Mouse (Mus musculus) heart, embryonic 10.5 days (tissue): ENCODE measurements around the gene Ak8. TPM values are rescaled to one million over a fixed set of nuclear protein-coding genes. Genes with fewer than 3 reads are reported as not detected.
A peak's percentile ranks its signal among the peaks of the same experiment; 100 is the strongest.

Source experiments
- DNase-seq: peaks from one replicate; pipeline ENCODE4 v3.0.0-alpha.2; 2017; ENCODE audit warnings: low spot score
- H3K27ac ChIP-seq: fragments of 300-500 bp; sonication (generic); 2 replicates; pipeline ENCODE4 v1.5.1; 2016; ENCODE audit warnings: mild to moderate bottlenecking
- H3K27me3 ChIP-seq: fragments of 300-500 bp; sonication (generic); 2 replicates; pipeline ENCODE4 v1.6.1; 2016; ENCODE audit warnings: mild to moderate bottlenecking; ENCODE audit not compliant: poor library complexity, insufficient read depth, severe bottlenecking
- H3K36me3 ChIP-seq: fragments of 300-500 bp; sonication (generic); 2 replicates; pipeline ENCODE4 v1.6.1; 2016; ENCODE audit warnings: mild to moderate bottlenecking, moderate library complexity
- H3K4me1 ChIP-seq: fragments of 300-500 bp; sonication (generic); 2 replicates; pipeline ENCODE4 v1.6.1; 2016; ENCODE audit warnings: mild to moderate bottlenecking
- H3K4me3 ChIP-seq: fragments of 300-500 bp; sonication (generic); 2 replicates; pipeline ENCODE4 v1.5.1; 2016; ENCODE audit warnings: mild to moderate bottlenecking, moderate library complexity
- H3K9me3 ChIP-seq: fragments of 300-500 bp; sonication (generic); 2 replicates; pipeline ENCODE4 v1.6.1; 2016; ENCODE audit warnings: mild to moderate bottlenecking, moderate library complexity
- WGBS: fragments of 180-500 bp; shearing (Covaris S2); methylation state at CpG from one replicate; pipeline ENCODE4 v1.1.7; 2016; 5-methylcytosine and 5-hydroxymethylcytosine counted together
- polyA plus RNA-seq: library from polyadenylated mRNA; unstranded; fragments of >200 nt; fragmentation: Nextera tagmentation; extraction: Ambion mirVana; gene quantifications from 2 replicates; pipeline ENCODE4 v1.2.1, GENCODE M21; 2016

Ak8 gene
- polyA plus RNA-seq, 1 experiment from 2014 or later = 1.1 TPM

DNA sequence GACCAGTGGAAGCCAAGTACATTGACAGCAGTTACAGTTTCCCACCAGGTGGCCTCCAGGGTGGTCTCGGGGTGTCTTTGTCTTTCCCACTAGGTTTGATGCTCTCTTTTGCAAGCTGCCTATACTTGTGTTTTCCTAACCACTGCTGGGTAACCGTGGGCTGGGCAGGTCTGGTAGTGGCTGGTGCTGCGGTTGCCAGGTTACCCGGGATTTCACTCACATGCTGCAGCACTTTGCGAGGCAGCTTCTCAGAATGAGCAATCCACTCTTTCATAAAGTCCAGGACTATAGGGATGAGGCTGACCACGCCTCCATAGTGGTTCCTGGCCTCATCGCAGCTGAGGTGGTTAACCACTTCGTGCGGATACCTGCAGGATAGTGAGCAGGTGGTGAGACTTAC is 7.3 kb upstream of the Ak8 start:
- Histone ChIP-seq H3K4me3 (no peak overlapping the region), H3K36me3 (peaks cover 4% of the 10 kb centered on the region), H3K27me3 (peaks cover 6% of the 10 kb centered on the region), H3K9me3 (no peaks in the 10 kb centered on the region), H3K27ac (no peak overlapping the region), H3K4me1 (no peaks in the 10 kb centered on the region; the same call in 1 of the 2 replicates)
- 77% methylated on average over 9 of the region's 9 CpGs for WGBS
- DNase-seq = no peak

DNA sequence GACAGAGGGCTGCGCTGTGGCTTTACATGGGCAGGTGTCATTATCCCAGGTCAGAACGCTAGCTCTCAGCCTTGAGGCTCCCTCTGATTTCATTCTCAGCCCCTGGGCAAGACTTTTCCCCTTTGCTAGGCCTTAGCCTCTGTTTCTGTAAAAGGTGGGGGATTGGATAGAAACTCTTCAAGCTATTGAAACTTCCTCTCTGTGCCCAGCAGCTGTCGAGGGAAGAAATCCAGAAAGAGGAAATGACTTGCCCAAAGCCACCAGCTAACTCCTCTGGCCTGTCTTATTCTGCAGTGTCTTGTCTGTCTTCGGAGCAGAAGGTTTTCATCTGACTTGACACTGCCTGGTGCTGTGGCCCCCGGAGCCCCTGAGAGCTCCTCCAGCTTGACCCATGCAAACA is 1.4 kb upstream of the Ak8 start:
- H3K36me3 ChIP-seq = no peaks in the 10 kb centered on the region
- 71% methylated on average over 5 of the region's 5 CpGs for WGBS
- 0 out of 2 replicates have a peak overlapping the region, but pooled peaks have one; percentile 79 for H3K4me3 ChIP-seq
- peaks cover 14% of the 10 kb centered on the region for H3K27me3 ChIP-seq
- H3K9me3 ChIP-seq = no peaks in the 10 kb centered on the region
- H3K27ac ChIP-seq = no peak overlapping the region
- H3K4me1 ChIP-seq = peaks cover 22% of the 10 kb centered on the region
- no peak for DNase-seq

DNA sequence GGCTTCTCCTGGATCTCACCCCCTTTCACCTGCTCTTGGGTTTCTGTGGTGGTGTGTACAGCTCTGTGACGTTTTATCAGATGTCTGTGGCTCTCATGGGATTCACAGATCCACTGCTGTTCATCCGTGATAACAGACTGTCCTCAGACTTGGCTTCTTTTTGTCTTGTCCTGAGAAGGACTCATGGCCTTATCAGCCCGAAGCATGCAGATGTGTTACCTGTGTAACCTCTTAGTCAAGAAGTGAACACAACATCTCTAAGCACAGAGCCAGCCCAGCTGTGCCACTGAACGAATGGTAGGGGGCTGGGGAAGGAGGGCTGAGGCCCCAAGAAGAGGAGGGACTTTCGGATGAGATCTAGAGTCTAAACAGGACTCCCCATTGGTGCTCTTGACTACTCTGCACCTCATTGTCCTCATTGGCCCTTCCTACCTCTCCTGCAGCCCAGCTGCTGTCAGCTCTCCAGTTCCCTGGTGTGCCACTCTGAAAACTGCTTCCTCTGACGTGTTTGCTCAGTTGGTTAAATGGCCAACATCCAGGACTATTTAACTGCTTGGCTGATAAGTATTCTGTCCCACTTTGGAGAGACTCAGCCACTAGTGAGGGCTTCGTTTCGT is 1.8 kb downstream of the Ak8 start:
- no peaks in the 10 kb centered on the region for H3K9me3 ChIP-seq

DNA sequence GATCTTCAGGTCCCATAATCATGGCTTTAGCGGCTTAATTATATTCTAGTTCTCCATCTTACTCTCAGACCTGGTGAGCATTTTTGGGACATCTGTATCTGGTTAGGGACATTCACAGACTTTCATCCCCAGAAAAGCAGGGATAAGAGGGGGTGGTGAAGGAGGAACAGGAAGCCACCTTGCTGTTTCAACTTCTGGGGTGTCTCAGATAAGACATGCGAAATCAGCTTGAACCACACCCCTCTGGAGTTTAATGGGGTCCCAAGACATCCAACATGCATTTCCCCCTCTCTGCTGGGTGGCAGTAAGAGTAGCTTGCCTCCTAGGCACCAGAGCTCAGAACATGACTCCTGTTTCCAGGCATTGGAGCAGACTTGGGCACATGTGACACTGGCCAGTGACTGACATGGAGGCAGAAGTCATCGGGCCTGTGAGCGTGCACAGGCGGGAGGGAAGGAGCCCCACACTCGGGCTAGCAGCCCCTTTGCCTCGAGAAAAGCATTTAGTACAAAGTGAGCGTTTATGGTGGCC is 6.2 kb downstream of the Ak8 start:
- no peak for DNase-seq
- 65% methylated on average over 8 of the region's 8 CpGs for WGBS
- H3K36me3 ChIP-seq = no peaks in the 10 kb centered on the region
- peaks cover 13% of the 10 kb centered on the region; the same call in 1 of the 2 replicates for H3K27me3 ChIP-seq
- H3K9me3 ChIP-seq = no peaks in the 10 kb centered on the region
- no peak overlapping the region for H3K27ac ChIP-seq
- no peak overlapping the region for H3K4me3 ChIP-seq
- H3K4me1 ChIP-seq = peaks cover 4% of the 10 kb centered on the region; the same call in 1 of the 2 replicates

More for the DNA sequence above, 1.8 kb downstream of the Ak8 start:
- Histone ChIP-seq H3K36me3 (no peaks in the 10 kb centered on the region), H3K27me3 (peaks cover 16% of the 10 kb centered on the region; the same call in 1 of the 2 replicates), H3K4me1 (peaks cover 26% of the 10 kb centered on the region), H3K4me3 (no peak overlapping the region), H3K27ac (no peak overlapping the region)
- peak; percentile 92 for DNase-seq
- WGBS = 62% methylated on average over 8 of the region's 8 CpGs

DNA sequence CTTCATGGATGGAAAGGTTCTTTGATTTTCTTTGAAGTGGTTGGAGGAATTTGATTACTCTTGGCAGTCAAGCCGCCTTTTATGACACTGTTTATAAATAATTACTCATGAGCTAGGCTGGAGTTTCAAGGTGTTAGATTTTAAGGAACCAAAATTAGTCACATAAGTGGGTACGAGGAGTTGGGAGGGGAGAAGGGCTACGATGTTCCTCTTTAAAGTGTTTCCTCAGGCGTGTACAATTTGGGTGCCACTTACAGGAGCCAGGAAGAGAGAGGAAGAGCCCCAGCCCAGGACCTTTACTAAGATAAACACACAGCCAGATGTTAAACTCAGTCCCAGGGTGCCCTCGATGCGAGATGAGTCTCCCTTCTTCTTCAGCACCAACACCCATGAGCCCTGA is 6.8 kb downstream of the Ak8 start:
- Histone ChIP-seq H3K9me3 (no peaks in the 10 kb centered on the region), H3K4me3 (no peak overlapping the region), H3K4me1 (peaks cover 4% of the 10 kb centered on the region; the same call in 1 of the 2 replicates), H3K27ac (no peak overlapping the region), H3K36me3 (no peaks in the 10 kb centered on the region), H3K27me3 (peaks cover 13% of the 10 kb centered on the region; the same call in 1 of the 2 replicates)
- no peak for DNase-seq
- 69% methylated on average over 6 of the region's 6 CpGs for WGBS

DNA sequence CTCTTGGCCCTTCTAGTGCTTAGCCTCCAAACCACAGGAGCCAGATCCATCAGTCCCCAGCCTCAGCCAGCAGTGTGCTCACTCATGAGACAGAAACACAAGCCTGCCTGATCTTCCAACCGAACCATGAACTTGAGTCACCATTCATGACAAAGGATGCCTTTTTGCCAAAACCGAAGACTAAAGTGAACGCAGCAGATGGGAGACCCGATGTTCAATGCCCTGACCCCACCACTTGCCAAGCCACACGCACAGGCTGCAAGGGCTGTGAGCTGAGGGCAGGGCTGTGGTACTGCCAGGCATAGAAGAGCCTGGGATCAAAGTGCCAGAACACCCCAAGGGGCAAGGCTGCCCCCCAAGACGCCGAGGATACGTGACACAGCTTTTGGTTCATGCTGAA is 13.1 kb downstream of the Ak8 start:
- Histone ChIP-seq H3K4me3 (no peak overlapping the region), H3K27me3 (peaks cover 23% of the 10 kb centered on the region), H3K36me3 (no peaks in the 10 kb centered on the region), H3K9me3 (no peaks in the 10 kb centered on the region), H3K27ac (peak overlapping the region; percentile 44; the same call in 1 of the 2 replicates), H3K4me1 (peaks cover 6% of the 10 kb centered on the region)
- 83% methylated on average over 8 of the region's 8 CpGs for WGBS
- DNase-seq = no peak

DNA sequence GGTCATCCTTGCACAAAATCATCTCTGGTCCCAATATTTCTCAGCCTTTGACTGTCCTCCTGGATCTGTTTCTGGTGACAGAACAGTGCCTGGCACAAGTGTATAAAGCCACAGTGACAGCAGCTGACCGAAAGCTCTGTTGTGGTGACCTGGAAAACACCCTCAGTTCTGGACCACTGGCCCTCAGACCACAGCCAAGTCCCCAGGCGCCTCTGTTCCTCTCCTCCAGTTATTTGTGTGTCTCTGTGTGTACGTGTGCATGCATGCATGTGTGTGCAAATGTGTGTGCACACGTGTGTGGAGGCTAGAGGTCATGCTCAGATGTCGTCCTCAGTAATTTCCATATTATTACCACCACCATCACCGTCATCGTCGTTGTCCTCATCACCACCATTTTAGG is 22.5 kb downstream of the Ak8 start:
- WGBS = 86% methylated on average over 8 of the region's 8 CpGs
- DNase-seq = no peak
- Histone ChIP-seq H3K27ac (no peak overlapping the region), H3K27me3 (peaks cover 27% of the 10 kb centered on the region; the same call in 1 of the 2 replicates), H3K36me3 (no peaks in the 10 kb centered on the region), H3K9me3 (no peaks in the 10 kb centered on the region), H3K4me3 (no peak overlapping the region), H3K4me1 (peaks cover 6% of the 10 kb centered on the region)

DNA sequence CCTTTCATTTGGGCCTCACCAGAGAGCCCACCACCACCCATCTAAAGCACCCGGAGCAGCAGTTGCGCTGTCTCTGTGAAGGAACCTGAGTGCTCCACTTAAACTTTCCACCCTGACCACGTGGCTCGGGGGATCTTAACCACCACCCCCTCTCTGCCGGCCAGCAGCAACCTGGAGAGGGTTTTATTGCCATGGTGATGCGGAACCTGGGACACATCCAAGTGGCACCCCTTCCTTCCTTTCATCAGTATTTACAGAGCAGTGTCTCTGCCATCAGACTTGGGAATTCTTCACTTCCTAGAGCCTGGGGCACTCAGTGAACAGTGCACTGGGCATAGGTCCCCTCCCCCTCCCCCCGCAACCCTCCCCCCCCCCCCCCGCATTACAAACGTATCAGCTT is 23.9 kb downstream of the Ak8 start:
- Histone ChIP-seq H3K9me3 (no peaks in the 10 kb centered on the region), H3K4me3 (no peak overlapping the region), H3K27me3 (peaks cover 40% of the 10 kb centered on the region; the same call in 1 of the 2 replicates), H3K4me1 (peaks cover 12% of the 10 kb centered on the region), H3K36me3 (no peaks in the 10 kb centered on the region), H3K27ac (no peak overlapping the region)
- no peak for DNase-seq
- WGBS = 56% methylated on average over 9 of the region's 9 CpGs

DNA sequence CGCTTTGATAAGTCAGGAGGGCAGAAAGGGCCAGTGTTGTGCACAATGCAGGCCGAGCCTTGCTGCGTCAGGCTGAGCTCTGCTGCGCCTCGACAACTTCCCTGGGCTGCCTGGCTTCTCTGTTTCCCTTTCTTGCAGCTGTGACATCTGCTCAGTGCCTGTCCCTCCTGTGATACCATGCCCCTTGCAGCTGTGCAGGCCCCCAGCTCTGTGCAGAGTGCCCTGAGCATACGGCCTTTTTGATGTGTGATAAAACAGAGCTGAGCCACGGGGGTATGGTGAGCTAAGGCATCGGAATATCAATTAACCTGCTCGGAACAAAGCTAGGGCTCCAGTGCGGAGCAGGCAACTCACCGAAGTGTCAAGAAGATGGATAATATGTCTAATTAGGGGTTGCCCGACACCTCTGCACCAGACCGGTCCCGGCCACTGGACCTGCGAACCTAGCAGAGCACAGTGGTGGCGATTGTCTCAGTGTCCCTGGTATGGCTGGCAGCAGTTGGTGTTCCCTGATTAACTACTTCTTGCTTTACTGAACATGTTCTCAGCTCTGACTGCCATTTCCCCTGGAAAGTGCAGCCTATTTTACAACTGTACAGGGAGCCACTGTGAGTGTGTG is 27.9 kb downstream of the Ak8 start:
- Histone ChIP-seq H3K4me3 (no peak overlapping the region), H3K36me3 (no peaks in the 10 kb centered on the region), H3K27me3 (peaks cover 32% of the 10 kb centered on the region; the same call in 1 of the 2 replicates), H3K4me1 (peaks cover 12% of the 10 kb centered on the region), H3K9me3 (no peaks in the 10 kb centered on the region), H3K27ac (peak overlapping the region; percentile 52; the same call in 1 of the 2 replicates)
- WGBS = 35% methylated on average over 16 of the region's 16 CpGs
- DNase-seq = no peak

DNA sequence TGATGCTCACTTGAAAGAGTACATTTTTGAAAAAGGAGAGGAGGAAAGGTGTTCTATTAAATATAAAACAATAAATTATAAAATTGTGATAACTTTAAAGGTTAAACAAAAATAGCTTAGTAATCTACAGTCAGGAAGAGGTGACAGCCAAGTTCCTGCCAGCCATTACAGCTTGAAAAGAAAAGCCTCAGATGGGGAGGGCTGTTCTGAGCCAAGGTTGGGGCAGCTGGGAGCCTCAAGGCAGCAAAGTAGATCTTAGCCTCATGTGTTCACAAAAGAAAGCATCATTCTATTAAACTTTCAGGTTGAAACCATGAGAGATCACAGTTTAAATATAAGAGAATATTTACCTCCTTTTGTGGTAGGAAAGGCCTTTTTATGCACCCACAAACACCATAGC is 30.7 kb downstream of the Ak8 start:
- Histone ChIP-seq H3K27me3 (peaks cover 46% of the 10 kb centered on the region; the same call in 1 of the 2 replicates), H3K4me3 (no peak overlapping the region), H3K36me3 (no peaks in the 10 kb centered on the region), H3K4me1 (peaks cover 8% of the 10 kb centered on the region), H3K27ac (no peak overlapping the region), H3K9me3 (no peaks in the 10 kb centered on the region)
- DNase-seq = no peak

DNA sequence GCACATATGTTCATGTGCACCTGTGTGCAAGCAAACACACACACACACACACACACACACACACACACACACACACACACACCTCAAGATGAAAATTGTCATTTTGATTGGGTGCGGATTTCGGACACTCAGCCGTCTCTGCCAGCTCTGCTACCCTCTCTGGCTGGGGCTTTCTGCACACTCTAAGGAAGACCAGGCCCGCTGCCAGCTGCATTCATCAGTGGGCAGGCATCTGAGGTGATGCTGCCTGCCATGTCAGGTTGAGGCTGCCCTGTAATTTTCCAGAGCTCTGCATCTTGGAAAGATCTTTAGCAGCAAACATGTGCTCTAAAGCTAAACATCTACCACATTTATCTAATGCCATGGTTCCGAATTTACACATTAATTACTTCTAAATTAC is 37.1 kb downstream of the Ak8 start:
- 87% methylated on average over 5 of the region's 5 CpGs for WGBS
- Histone ChIP-seq H3K4me1 (no peaks in the 10 kb centered on the region), H3K36me3 (no peaks in the 10 kb centered on the region)

DNA sequence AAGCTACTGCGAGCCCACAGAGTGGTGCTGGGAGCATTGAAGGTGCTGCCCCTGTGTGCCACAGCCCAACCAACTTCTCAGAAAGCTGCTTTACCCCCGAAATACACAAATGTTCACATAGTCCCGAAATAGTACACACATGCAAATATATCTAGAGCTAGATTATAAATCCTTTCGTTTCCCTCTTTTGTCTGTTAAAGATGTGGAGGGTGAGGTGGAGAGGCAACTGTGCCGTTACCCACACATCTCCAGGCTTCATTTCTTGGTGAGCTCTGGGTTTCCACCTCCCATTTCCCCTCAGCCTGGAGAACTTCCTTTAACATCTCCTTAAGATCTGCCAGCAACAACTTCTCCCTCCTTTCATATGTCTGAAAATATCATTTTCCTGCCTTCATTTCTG is 40.2 kb downstream of the Ak8 start:
- H3K36me3 ChIP-seq = no peaks in the 10 kb centered on the region
- DNase-seq = no peak
- no peak overlapping the region for H3K27ac ChIP-seq
- no peaks in the 10 kb centered on the region for H3K4me1 ChIP-seq
- WGBS = 81% methylated on average over 5 of the region's 5 CpGs
- H3K4me3 ChIP-seq = no peak overlapping the region
- H3K27me3 ChIP-seq = peaks cover 38% of the 10 kb centered on the region
- H3K9me3 ChIP-seq = no peaks in the 10 kb centered on the region

More for the DNA sequence above, 37.1 kb downstream of the Ak8 start:
- no peak overlapping the region for H3K4me3 ChIP-seq
- no peaks in the 10 kb centered on the region for H3K9me3 ChIP-seq
- no peak overlapping the region for H3K27ac ChIP-seq
- DNase-seq = no peak
- H3K27me3 ChIP-seq = peaks cover 48% of the 10 kb centered on the region

DNA sequence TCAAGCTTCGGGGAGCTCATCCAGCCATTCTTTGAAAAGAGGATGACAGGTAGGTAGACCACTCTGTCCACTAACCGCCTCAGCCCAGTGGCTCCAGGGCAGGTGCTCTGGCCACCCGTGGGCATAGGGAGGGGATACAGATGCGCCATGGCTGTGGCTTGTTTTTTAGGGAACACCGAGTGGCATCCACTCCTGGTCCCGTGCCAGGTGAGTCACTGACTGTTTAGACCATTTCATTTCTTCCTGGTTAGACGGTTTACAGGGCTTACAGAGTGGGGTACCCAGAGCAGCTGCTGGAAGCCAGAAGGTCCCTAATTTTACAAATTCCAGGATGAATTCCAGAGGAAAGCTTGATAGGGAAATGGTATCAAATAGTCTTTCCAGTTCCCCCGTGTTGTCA is 42.7 kb downstream of the Ak8 start:
- DNase-seq = no peak
- 74% methylated on average over 8 of the region's 8 CpGs for WGBS
- Histone ChIP-seq H3K27me3 (peaks cover 43% of the 10 kb centered on the region), H3K9me3 (no peaks in the 10 kb centered on the region), H3K4me1 (no peaks in the 10 kb centered on the region), H3K4me3 (no peak overlapping the region), H3K27ac (no peak overlapping the region), H3K36me3 (no peaks in the 10 kb centered on the region)
